Mouse (Mus musculus): ENCODE data around the gene Stt3a. TPM values are rescaled to one million over a fixed set of nuclear protein-coding genes. Genes with fewer than 3 reads are reported as not detected.

The Stt3a gene
- total RNA-seq, 2 experiments from 2014 or later = 193 to 596 TPM

DNA sequence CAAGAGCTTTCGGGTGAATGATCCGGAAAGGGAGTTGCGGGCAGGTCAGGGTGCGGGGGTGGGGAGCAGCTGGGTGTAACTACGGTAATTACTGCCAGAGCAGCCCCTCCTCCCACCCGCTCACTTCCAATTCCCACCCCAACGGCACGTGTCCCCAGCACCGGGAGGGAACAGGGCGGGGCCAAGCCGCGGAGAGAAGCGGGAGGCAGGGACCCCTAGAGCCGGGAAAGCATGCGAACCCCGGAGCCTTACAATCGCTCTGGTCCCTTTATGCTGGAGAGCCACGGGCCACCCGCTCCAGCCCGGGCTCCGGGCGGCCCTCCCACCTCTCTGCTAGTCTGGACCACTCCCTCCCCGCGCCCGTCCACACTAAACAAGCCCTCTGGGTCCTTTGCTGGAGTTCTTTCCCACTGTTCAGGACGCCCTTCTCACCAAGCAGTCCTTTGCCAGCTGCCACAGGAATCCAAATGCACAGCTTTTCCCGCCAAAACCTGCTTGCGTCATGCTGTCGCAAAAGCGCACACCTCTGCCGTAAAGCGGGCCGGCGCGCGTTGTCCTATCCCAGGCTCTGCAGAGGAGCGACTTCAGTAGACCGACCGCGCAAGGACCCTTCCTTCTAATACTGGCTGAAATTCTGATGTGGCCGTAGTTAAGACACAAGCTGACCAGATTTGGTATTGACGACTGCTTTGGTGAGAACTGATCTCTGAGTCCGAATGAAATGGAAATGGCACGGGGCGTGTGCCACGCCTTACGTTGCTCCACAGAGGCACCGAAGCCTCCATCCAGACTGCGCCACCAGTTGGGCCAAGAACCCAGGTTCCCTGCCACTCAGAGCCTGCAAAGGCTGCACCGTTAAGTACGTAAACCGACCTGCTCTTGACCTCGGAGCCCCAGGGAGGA lies 41.1 kb downstream of the Stt3a start:
- ATAC-seq (replicated peaks; ENCODE audit: poor library complexity, severe bottlenecking) = peak; percentile 88

DNA sequence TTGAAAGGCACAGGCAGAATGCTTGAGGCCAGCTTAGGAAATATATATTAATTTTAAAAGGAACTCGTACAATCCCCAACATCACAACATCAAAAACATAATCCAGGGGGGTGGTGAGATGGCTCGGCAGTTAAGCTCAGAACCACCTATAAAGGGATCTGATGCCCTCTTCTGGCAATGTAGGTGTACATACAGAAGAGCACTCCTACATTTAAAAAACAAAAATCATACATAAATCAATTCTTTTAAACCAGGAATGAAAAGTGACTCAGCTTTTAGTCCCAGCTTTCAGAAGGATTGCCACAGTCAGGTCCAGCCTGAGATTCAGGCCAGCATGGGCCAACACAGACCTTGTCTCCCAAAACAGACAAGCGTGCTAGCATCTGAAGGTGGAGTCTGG lies 50.9 kb downstream of the Stt3a start:
- no peak for ATAC-seq (replicated peaks; ENCODE audit: poor library complexity, severe bottlenecking)

DNA sequence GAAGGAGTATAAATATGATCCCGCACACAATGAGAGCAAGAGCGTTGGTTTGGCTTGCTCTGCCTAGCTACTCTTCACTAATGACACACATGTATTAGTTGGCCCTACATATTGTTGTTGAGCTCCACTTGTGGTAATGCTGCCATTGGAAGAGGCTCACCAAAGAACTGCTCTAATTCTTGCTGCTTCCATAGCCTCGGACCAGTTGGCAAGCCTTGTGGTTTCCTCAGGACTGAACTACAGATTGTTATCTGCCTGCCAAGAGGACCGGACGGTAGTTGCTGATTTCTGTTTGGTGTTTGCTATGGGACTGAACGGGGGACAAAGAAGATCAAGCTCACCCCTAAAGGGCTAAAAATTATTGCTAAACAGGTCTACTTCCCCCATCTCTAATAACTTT lies 60.2 kb downstream of the Stt3a start:
- no peak for ATAC-seq (replicated peaks; ENCODE audit: poor library complexity, severe bottlenecking)

DNA sequence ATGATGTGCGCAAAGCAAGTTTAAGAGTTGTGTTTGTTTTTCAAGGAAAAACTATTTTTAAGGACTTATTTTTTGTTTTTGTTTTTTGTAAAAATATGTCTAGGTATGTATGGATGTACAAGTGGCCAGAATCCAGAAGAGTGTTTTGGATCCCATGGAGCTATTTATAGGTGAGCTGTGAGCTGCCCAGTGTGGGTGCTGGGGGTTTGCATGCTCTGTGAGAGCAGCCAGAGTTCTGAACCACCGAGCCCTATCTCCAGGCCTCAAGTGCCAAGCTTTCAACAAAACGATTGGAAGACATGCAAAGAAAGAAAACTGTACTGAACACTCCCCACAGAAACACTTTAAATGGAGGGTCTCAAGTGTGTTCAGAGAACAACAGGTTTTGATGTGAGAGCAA lies 61.6 kb downstream of the Stt3a start:
- no peak for ATAC-seq (replicated peaks; ENCODE audit: poor library complexity, severe bottlenecking)

DNA sequence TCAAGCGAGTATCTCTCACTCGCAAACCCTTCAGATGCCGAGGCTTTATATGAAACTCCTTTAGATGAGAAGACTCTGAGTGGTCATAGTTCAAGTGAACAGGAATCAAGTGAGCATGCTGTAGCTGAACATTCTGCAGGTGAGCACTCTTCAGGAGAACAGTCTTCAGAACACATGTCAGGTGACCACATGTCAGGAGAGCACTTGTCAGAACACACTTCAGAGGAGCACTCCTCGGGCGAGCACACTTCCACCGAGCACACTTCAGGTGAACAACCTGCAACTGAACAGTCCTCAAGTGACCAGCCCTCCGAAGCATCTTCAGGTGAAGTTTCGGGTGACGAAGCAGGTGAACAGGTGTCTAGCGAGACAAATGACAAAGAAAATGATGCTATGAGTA lies 73.2 kb downstream of the Stt3a start:
- no peak for ATAC-seq (replicated peaks; ENCODE audit: poor library complexity, severe bottlenecking)

DNA sequence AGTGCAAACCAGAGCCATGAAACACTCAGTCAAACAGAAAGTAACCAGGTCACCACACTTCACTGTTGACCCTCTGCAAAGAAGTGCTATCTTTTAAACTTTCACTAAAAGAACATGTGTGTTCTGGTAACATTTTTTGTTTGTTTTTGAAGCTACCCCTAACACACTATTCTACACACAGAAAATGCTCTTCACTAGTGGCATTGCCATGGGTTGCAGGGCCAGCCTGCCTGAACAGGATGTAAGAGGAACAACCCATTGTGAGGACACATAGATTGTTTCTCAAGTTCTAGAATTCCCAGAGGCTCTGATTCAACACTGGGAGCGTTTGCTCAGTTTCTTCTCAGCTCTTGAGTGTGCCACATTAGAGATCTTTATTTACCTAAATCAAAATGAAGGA lies 74.6 kb downstream of the Stt3a start, which contains the start of gene Acrv1:
Gene Acrv1, plus strand, starts transcription at position 301 of the 400 bp plus-strand sequence.
- ATAC-seq (replicated peaks; ENCODE audit: poor library complexity, severe bottlenecking) = no peak

DNA sequence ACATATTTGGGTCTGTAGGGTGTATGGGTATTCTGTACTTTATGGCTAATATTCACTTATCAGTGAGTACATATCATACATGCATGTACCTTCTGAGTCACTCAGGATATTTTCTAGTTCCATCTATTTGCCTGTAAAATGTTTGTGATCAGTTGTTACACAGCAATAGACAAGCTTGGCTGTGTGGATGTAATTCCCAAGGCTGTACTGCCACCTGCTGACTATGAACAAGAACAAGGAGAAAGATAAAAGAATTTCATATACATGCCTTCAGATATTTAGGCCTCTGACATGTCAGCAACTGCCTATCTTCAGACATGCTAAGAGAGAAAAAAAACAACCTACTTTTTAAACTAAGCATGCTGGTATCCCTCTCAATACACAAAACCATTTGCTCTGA lies 80.2 kb downstream of the Stt3a start:
- no peak for ATAC-seq (replicated peaks; ENCODE audit: poor library complexity, severe bottlenecking)

DNA sequence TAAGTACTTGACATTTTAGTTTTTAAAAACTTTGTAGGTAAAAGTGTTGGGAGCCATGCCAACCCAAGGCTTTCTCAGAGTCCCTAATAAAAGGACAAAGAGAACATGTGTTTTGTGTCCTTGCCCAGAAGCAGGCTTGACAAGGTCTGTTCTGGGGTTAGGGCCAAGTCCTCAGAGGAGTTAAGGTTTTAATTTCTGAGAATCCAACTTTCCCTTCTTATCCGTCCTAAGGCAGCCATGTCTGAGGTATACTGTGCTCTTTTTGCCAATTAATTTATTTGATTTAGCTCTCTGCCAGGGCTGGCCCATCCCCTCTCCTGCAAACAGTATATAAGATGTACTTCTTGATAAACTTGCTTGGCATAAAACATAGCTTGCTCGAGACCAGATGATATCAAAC lies 86.1 kb downstream of the Stt3a start:
- ATAC-seq (replicated peaks; ENCODE audit: poor library complexity, severe bottlenecking) = no peak

Other genes with a start within 250 kb of the Stt3a start
- gene Gm5615, start 225.7 kb downstream of the Stt3a start, total RNA-seq (2014; fragmentation: Nextera tagmentation) = not detected in 2 replicates
- gene Gm5615, start 225.7 kb downstream of the Stt3a start, total RNA-seq (2017) = not detected in 2 replicates
- not detected in 2 replicates for gene Gm17689, start 185.0 kb downstream of the Stt3a start, total RNA-seq (2014; fragmentation: Nextera tagmentation)
- gene Gm17689, start 185.0 kb downstream of the Stt3a start, total RNA-seq (2017) = not detected in 2 replicates
- not detected in 2 replicates for gene A630095E13Rik, start 124.3 kb downstream of the Stt3a start, total RNA-seq (2014; fragmentation: Nextera tagmentation)
- not detected in 2 replicates for gene A630095E13Rik, start 124.3 kb downstream of the Stt3a start, total RNA-seq (2017)
- gene Acrv1, start 74.5 kb downstream of the Stt3a start, total RNA-seq (2014; fragmentation: Nextera tagmentation) = not detected in 2 replicates
- gene Acrv1, start 74.5 kb downstream of the Stt3a start, total RNA-seq (2017) = not detected in 2 replicates
- gene Chek1, start 40.6 kb downstream of the Stt3a start, total RNA-seq (2014; fragmentation: Nextera tagmentation) = 45.0 and 55.1 TPM in 2 replicates
- gene Chek1, start 40.6 kb downstream of the Stt3a start, total RNA-seq (2017) = 122 and 141 TPM in 2 replicates
- 47.8 and 59.9 TPM in 2 replicates for gene Ei24, start 29.7 kb upstream of the Stt3a start, total RNA-seq (2014; fragmentation: Nextera tagmentation)
- gene Ei24, start 29.7 kb upstream of the Stt3a start, total RNA-seq (2017) = 36.9 and 43.2 TPM in 2 replicates
- gene Fez1, start 54.2 kb upstream of the Stt3a start, total RNA-seq (2014; fragmentation: Nextera tagmentation) = not detected in 2 replicates
- gene Fez1, start 54.2 kb upstream of the Stt3a start, total RNA-seq (2017) = not detected in 2 replicates